Mouse (Mus musculus) liver, embryonic 14.5 days (tissue): ENCODE data around the gene Itpr1.

Experiments
- CTCF ChIP-seq: IDR thresholded peaks from 2 replicates; pipeline ENCODE4 v1.5.1; 2016; ENCODE audit warnings: antibody characterized with exemption, low read depth, control low read depth
- EP300 ChIP-seq: IDR thresholded peaks from 2 replicates; pipeline ENCODE4 v1.6.1; 2016; ENCODE audit warnings: antibody characterized with exemption, low read depth

DNA sequence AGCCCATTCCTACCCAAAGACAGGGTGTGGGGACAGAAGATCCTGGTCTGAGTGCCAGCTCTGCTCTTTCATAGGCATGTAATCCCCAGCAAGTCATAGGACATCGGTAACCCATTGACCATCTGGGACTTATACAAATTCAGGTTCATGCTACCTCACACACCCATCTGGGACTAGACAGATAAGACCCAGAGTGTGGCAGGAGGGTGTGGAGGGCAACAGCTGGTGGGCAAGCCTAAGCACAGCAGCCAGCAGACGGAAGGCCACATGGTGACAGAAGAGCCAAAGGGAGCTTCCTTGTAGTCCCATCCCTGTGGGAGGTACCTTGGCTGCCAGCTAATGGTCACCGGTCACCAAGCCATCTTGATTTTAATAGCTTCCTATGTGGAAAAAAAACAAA lies 316.3 kb downstream of the Itpr1 start:
- TF ChIP-seq CTCF: peak; percentile 58
- TF ChIP-seq EP300: peak; percentile 91
